Mouse (Mus musculus): ENCODE data around the gene Fstl3.

Gene Fstl3

GRCm38 (mm10) chr10:79760603-79761143 is 16.4 kb upstream of the Fstl3 start:
- in situ Hi-C loops (cut with MboI; ENCODE audit: low sequenced_read_pairs) = no loop called here

DNA sequence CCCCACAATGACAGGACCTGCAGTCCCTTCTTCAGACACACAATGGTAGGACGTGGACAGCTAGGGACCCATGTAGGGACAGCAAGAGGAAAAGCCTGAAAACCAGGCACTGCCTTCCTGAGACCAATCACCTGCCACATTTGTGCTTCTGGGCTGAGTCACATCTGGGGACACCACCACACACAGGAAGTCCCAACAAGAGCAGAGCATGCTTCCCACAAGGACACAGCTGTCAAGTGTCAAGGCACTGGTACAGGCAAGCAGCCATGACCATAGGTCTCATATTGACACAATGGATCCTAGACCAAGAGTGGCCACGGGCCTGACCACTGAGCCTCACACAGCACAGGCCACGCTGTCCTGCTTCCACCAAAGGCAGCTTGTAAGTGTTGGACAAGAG is 14.2 kb upstream of the Fstl3 start:
- in situ Hi-C loops (cut with MboI; ENCODE audit: low sequenced_read_pairs) = no loop called here

DNA sequence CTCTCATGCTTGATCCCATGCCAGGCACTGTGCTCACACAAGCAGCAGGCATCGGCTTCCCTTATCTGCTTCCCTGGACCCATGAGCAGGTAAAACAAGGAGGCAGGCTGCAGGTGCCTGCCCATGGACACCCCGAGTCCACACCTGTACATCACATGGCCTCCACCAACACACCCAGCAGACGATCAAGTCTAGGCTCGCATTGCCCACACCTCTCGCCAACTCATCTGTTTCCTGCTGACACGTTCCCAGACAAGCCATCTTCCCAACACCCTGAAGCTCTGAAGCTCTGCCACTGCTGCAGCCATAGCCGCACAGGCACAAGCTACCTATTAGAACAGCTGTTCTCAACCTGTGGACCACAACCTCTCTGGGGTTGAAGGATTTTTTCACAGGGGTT is 12.8 kb upstream of the Fstl3 start:
- in situ Hi-C loops (cut with MboI; ENCODE audit: low sequenced_read_pairs) = no loop called here

DNA sequence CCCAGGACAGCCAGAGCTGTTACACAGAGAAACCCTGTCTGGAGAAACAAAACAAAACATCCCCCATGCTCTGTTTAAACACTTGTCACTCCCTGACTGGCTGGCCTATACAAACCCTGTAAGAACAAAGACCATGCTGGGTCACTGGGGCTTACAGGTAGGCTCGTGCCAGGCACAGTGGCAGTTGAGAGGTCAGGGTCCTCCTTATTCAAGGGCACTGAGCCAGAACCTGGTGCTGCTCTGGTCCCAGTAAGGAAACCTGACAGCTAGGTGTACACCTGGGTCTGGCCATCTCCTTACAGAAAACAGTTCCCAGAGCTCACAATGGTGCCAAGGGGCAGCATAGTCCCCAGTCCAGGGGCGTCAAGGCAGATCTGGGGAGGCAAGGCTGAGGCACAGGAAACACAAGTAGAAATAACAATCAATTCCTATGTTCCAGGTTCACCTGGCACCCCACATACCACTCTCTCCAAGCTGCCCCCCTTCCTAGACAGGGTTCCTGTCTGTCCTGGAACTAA is 11.8 kb upstream of the Fstl3 start:
- in situ Hi-C loops (cut with MboI; ENCODE audit: low sequenced_read_pairs) = no loop called here

GRCm38 (mm10) chr10:79766001-79766507 is 11.0 kb upstream of the Fstl3 start:
- in situ Hi-C loops (cut with MboI; ENCODE audit: low sequenced_read_pairs) = no loop called here

GRCm38 (mm10) chr10:79766508-79767325 is 10.4 kb upstream of the Fstl3 start, which contains the start of gene Rnf126:
Rnf126 (minus strand) TSS chr10:79766952.
- in situ Hi-C loops (cut with MboI; ENCODE audit: low sequenced_read_pairs) = no loop called here

- in situ Hi-C loops (cut with MboI; ENCODE audit: low sequenced_read_pairs) = no loop called here
Measured at GRCm38 (mm10) chr10:79767372-79768244, 9.5 kb upstream of the Fstl3 start.

DNA sequence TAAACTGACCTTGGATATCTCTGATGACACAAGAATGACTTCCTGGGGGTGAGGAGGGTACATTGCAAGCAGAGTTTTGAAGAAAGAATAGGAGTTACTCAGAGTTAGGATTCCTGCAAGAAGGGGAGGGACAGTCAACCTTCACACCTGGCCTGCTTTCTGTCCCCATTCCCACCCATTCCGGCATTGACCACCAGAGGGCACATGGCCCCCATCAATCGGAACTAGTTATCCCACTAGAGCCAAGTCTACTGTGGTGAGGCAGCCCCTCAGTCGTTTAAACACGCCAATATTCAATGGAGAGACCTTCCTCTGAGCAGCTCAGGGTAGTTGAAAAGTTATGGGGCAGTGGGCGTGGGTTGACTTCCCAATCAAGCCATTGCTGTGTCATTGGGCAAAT is 8.7 kb upstream of the Fstl3 start:
- in situ Hi-C loops (cut with MboI; ENCODE audit: low sequenced_read_pairs) = no loop called here

GRCm38 (mm10) chr10:79769329-79769728 is 7.7 kb upstream of the Fstl3 start:
- in situ Hi-C loops (cut with MboI; ENCODE audit: low sequenced_read_pairs) = no loop called here

DNA sequence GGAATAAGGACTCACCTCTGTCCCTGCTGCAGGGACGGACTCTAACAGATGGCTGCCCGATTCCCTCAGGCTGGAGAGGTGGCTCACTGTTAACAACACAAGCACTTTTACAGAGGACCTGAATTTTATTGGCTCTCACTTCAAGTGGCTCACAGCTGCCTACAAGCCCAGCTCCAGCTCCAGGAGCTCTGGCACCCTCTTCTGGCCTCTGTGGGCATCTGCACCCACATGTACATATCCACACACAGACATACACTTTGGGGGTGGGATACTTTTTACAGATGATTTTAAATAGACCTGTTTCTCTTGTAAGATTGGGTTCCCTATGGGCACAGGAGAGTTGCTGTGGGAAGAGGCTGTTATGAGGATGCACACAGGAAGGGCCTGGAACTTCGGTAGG is 4.8 kb upstream of the Fstl3 start:
- in situ Hi-C loops (cut with MboI; ENCODE audit: low sequenced_read_pairs) = no loop called here

DNA sequence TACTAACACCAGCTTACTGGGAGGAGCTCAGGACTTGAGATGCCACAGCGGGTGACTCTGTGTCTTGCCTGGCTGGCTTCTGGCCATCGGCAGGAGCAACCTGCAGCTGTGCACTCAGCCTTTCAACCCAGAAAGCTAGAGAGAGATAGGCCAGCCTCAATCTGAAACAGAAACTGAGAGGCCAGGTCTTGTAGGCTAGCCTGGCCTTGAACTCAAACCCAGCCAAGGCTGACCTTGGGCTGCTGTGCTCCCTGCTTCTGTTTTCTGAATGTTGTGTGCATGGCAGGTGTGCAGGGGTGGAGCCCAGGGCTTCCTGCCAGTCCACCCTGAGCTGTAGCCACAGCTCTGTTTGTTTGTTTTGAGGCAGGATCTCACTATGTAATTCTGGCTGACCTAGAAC is 3.9 kb upstream of the Fstl3 start:
- in situ Hi-C loops (cut with MboI; ENCODE audit: low sequenced_read_pairs) = no loop called here

GRCm38 (mm10) chr10:79774486-79775279 is 2.4 kb upstream of the Fstl3 start:
- in situ Hi-C loops (cut with MboI; ENCODE audit: low sequenced_read_pairs) = no loop called here

- in situ Hi-C loops (cut with MboI; ENCODE audit: low sequenced_read_pairs) = no loop called here
Measured at GRCm38 (mm10) chr10:79778006-79778405, 934 bp downstream of the Fstl3 start.

- in situ Hi-C loops (cut with MboI; ENCODE audit: low sequenced_read_pairs) = no loop called here
Measured at GRCm38 (mm10) chr10:79779193-79779592, 2.1 kb downstream of the Fstl3 start.

DNA sequence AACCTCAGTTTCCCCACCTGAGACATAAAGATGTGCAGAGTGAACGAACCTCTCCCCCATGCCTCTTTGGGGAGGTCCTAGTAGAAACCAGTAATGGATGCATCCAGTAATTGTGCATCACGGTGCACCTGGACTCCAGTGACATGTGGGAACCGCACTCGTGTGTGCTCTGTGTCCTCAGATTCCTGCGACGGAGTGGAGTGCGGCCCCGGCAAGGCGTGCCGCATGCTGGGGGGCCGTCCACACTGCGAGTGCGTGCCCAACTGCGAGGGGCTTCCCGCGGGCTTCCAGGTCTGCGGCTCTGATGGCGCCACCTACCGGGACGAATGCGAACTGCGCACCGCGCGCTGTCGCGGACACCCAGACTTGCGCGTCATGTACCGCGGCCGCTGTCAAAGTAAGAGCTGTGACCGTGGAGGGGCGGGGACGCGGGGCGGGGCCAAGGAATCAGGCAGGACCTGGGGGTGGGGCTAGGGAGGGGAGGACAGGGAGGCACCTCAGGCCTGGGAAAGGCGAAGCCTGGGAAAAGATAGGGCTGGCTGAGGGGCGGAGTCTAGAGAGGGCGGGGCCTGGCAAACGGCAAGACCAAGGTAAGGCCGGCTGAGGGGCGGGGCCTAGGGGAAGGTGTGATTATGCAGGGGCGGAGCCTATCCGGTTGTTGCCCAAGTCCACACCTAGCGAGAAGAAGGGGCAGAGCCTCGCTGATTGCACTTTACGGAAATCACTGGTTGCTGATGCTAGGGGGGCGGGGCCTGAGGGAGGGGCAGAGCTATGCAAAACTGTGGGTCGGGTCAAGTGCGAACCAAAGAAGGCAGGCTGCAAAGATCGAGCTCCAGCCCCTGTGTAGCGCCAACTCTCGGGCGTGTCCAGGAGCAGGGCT is 3.0 kb downstream of the Fstl3 start:
- in situ Hi-C loops (cut with MboI; ENCODE audit: low sequenced_read_pairs) = no loop called here

DNA sequence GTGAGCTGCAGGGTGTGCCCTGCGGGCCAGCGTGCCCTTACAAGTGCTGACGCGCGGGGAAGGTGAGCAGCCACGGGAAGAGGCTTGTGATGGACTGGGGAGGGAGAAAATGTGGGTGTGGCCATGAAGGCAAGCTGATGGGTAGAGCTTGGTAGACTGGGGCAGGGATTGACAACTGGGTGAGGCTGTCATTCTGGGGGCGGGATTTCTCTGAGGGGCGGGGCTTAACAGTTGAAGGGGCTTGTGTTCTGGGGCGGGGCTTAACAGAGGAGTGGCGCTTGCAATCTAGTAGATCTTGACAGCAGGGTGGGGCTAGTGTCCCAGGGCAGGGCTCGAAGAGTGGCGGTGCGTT is 3.6 kb downstream of the Fstl3 start:
- in situ Hi-C loops (cut with MboI; ENCODE audit: low sequenced_read_pairs) = no loop called here

DNA sequence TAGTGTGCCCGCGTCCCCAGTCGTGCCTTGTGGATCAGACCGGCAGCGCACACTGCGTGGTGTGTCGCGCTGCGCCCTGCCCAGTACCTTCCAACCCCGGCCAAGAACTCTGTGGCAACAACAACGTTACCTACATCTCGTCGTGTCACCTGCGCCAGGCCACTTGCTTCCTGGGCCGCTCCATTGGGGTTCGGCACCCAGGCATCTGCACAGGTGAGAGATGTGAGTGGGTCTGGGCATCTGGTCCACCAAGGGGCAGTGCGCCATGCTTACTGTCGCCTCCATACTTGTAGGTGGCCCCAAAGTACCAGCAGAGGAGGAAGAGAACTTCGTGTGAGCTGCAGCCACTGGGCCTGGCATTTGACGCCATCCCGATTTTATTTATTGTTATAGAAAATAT is 4.1 kb downstream of the Fstl3 start:
- in situ Hi-C loops (cut with MboI; ENCODE audit: low sequenced_read_pairs) = no loop called here

GRCm38 (mm10) chr10:79781956-79782355 is 4.9 kb downstream of the Fstl3 start:
- in situ Hi-C loops (cut with MboI; ENCODE audit: low sequenced_read_pairs) = no loop called here

DNA sequence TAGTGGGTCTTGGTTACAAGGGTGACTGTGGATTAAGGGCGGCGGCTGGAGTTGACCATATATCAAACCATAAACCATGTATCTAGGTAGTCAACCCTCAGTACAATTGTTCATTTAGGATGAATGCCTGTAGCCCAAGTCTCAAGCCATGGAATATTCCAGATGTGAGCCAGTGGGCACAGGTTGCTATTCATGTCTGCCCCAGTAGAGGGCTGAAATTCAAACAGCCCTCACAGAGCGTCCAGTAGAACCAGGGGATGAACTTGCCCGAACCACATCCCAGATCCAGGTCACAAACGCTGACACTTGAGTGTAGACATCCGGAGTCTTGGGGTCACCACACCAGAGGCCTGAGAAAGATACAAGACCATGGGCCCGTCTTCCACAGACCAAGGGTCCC is 6.0 kb downstream of the Fstl3 start:
- in situ Hi-C loops (cut with MboI; ENCODE audit: low sequenced_read_pairs) = no loop called here
